Mouse (Mus musculus) left cerebral cortex, adult 8-10 months (tissue): ENCODE results near the gene Rrp9. TPM values are rescaled to one million over a fixed set of nuclear protein-coding genes. Genes with fewer than 3 reads are reported as not detected.
A peak's percentile ranks its signal among the peaks of the same experiment; 100 is the strongest.
"Not testable (repeated sequence)": the region's sequence is repeated elsewhere in the genome, so short reads cannot be mapped to it uniquely, and the experiment has no call there.

ENCODE experiments used
- DNase-seq, 2 experiments: peaks; one replicate each; pipeline ENCODE4 v3.0.0; 2022; ENCODE audit warnings: low spot score in 2 of 2
- total RNA-seq, 4 experiments: library from RNA; stranded (reverse); gene quantifications; 2 replicates each; pipeline ENCODE4 v1.2.4; 2022

Rrp9 gene
- total RNA-seq, 4 experiments from 2014 or later: 26.9 to 47.9 (median 32.8) TPM

GRCm38 (mm10) chr9:106473081-106473752 lies 2.5 kb upstream of the Rrp9 start:
- peak; percentile 1 to 24 for DNase-seq

GRCm38 (mm10) chr9:106473753-106474105 lies 2.0 kb upstream of the Rrp9 start:
- peak in 1 of 2 experiments; percentile 1 for DNase-seq

- DNase-seq: peak; percentile 42 to 43
Measured at GRCm38 (mm10) chr9:106474456-106474855, 1.3 kb upstream of the Rrp9 start.

GRCm38 (mm10) chr9:106475046-106475445 lies 717 bp upstream of the Rrp9 start:
- peak in 1 of 2 experiments; percentile 30 for DNase-seq

GRCm38 (mm10) chr9:106476002-106476923 lies 500 bp downstream of the Rrp9 start:
- peak; percentile 16 to 50 for DNase-seq

- DNase-seq: peak; percentile 96 to 100
Measured at GRCm38 (mm10) chr9:106476924-106477484, 1.2 kb downstream of the Rrp9 start, which contains the start of gene Parp3. TSS of gene Parp3 (minus strand) at chr9:106476949.

- DNase-seq: no peak
Measured at GRCm38 (mm10) chr9:106477649-106478048, 1.9 kb downstream of the Rrp9 start.

GRCm38 (mm10) chr9:106478101-106478500 lies 2.3 kb downstream of the Rrp9 start:
- DNase-seq: no peak

- DNase-seq: no peak
Measured at GRCm38 (mm10) chr9:106480541-106480940, 4.8 kb downstream of the Rrp9 start.

GRCm38 (mm10) chr9:106481075-106481474 lies 5.3 kb downstream of the Rrp9 start:
- DNase-seq: no peak

- no peak for DNase-seq
Measured at GRCm38 (mm10) chr9:106481676-106482075, 5.9 kb downstream of the Rrp9 start.

- no peak for DNase-seq
Measured at GRCm38 (mm10) chr9:106482578-106483115, 6.9 kb downstream of the Rrp9 start.

GRCm38 (mm10) chr9:106483136-106483535 lies 7.4 kb downstream of the Rrp9 start:
- DNase-seq: no peak

GRCm38 (mm10) chr9:106483606-106484005 lies 7.8 kb downstream of the Rrp9 start:
- no peak for DNase-seq

GRCm38 (mm10) chr9:106485076-106485475 lies 9.3 kb downstream of the Rrp9 start:
- DNase-seq: no peak

- DNase-seq: not testable (repeated sequence)
Measured at GRCm38 (mm10) chr9:106487602-106488001, 11.8 kb downstream of the Rrp9 start.

- no peak for DNase-seq
Measured at GRCm38 (mm10) chr9:106499667-106500066, 23.9 kb downstream of the Rrp9 start, which contains the start of gene Iqcf1. TSS of gene Iqcf1 (plus strand) at chr9:106499967.

GRCm38 (mm10) chr9:106501846-106502245 lies 26.1 kb downstream of the Rrp9 start:
- DNase-seq: no peak

GRCm38 (mm10) chr9:106504246-106504645 lies 28.5 kb downstream of the Rrp9 start:
- no peak for DNase-seq

GRCm38 (mm10) chr9:106509356-106509755 lies 33.6 kb downstream of the Rrp9 start:
- DNase-seq: no peak

GRCm38 (mm10) chr9:106512729-106513450 lies 37.1 kb downstream of the Rrp9 start:
- DNase-seq: no peak
